Mouse (Mus musculus) G1E (cell line): ENCODE results near the gene Agpat1.

ENCODE experiments used
- CTCF ChIP-seq: IDR thresholded peaks from 2 replicates; pipeline ENCODE4 v1.5.1; 2012; ENCODE audit warnings: low read depth, low read length, inconsistent platforms, mixed read lengths
- GATA1 ChIP-seq: IDR thresholded peaks from 2 replicates; pipeline ENCODE4 v1.6.1; 2012; ENCODE audit warnings: borderline replicate concordance, low read length, inconsistent platforms, mixed read lengths
- POLR2AphosphoS5 ChIP-seq: IDR thresholded peaks from 2 replicates; pipeline ENCODE4 v1.6.1; 2012; ENCODE audit warnings: low read depth, low read length, inconsistent platforms; ENCODE audit not compliant: insufficient replicate concordance
- TAL1 ChIP-seq: conservative IDR thresholded peaks from 2 replicates; pipeline ENCODE4 v1.6.1; 2012; ENCODE audit warnings: low read depth, low read length, inconsistent platforms, mixed read lengths

GRCm38 (mm10) chr17:34629221-34629751, 25.2 kb downstream of the Agpat1 start, which contains the start of gene Prrt1:
- TF ChIP-seq CTCF, result no peak
- no peak for TF ChIP-seq GATA1
- TF ChIP-seq TAL1, result no peak
- no peak for TF ChIP-seq POLR2AphosphoS5
